Mouse (Mus musculus): ENCODE results near the gene Dcaf7. TPM values are rescaled to one million over a fixed set of nuclear protein-coding genes. Genes with fewer than 3 reads are reported as not detected.
"Not testable (repeated sequence)": the region's sequence is repeated elsewhere in the genome, so short reads cannot be mapped to it uniquely, and the experiment has no call there.

Dcaf7 gene
- total RNA-seq, 2 experiments from 2014 or later, result 134 to 142 TPM

- TF ChIP-seq CTCF (IDR thresholded peaks at IDR 0.05), result peak; percentile 47
- intact Hi-C loops (cut with DNase I), result no loop called here
- peak; percentile 93 to 95 for DNase-seq (ENCODE audit: extremely low spot score in 1 of 2, low spot score in 2 of 2)
- Histone ChIP-seq H3K4me3 (peak within 1 kb of the TSS; percentile 81), H3K27ac (peak within 1 kb of the TSS; percentile 90)
Measured at GRCm38 (mm10) chr11:106065923-106066571, 29.4 kb downstream of the Dcaf7 start, which contains the start of gene Taco1. Gene Taco1 (plus strand): TSS chr11:106066061.

GRCm38 (mm10) chr11:106066616-106067015, 29.9 kb downstream of the Dcaf7 start:
- intact Hi-C loops (cut with DNase I), result not testable (repeated sequence)
- peak; percentile 41 to 45 for DNase-seq (ENCODE audit: extremely low spot score in 1 of 2, low spot score in 2 of 2)
- Histone ChIP-seq H3K4me3 (peak overlapping the region; percentile 81), H3K27ac (peak overlapping the region; percentile 90; the same call in 1 of the 2 replicates)

- intact Hi-C loops (cut with DNase I), result no loop called here
- H3K4me3 ChIP-seq, result no peak overlapping the region
- H3K27ac ChIP-seq, result no peak overlapping the region
- TF ChIP-seq CTCF (IDR thresholded peaks at IDR 0.05), result no peak
- no peak for DNase-seq (ENCODE audit: extremely low spot score in 1 of 2, low spot score in 2 of 2)
Measured at GRCm38 (mm10) chr11:106073774-106074173, 37.1 kb downstream of the Dcaf7 start.

- DNase-seq (ENCODE audit: extremely low spot score in 1 of 2, low spot score in 2 of 2), result peak; percentile 29 to 55
- Histone ChIP-seq H3K4me3 (no peak overlapping the region), H3K27ac (no peak overlapping the region)
- peak; percentile 95 for TF ChIP-seq CTCF (IDR thresholded peaks at IDR 0.05)
- intact Hi-C loops (cut with DNase I), result loop anchor here (5.0 kb wide), 2 partner anchors 74 to 149 kb away; no protein-coding TSS in a partner anchor
Measured at GRCm38 (mm10) chr11:106076321-106076720, 39.6 kb downstream of the Dcaf7 start.

GRCm38 (mm10) chr11:106083708-106084701, 47.3 kb downstream of the Dcaf7 start, which contains the start of gene Map3k3:
Gene Map3k3 (plus strand): TSS chr11:106084613.
- peak; percentile 53 for TF ChIP-seq CTCF (IDR thresholded peaks at IDR 0.05)
- peak within 1 kb of the TSS; percentile 92 for H3K4me3 ChIP-seq
- intact Hi-C loops (cut with DNase I), result loop anchor here (2.0 kb wide), 1 partner anchor 77 kb away; the partner anchor contains the start of genes Gm10840 and Limd2
- peak; percentile 98 to 100 for DNase-seq (ENCODE audit: extremely low spot score in 1 of 2, low spot score in 2 of 2)
- peak within 1 kb of the TSS; percentile 95 for H3K27ac ChIP-seq

- H3K4me3 ChIP-seq, result peak overlapping the region; percentile 92
- intact Hi-C loops (cut with DNase I), result loop anchor here (2.0 kb wide), 1 partner anchor 76 kb away; the partner anchor contains the start of genes Gm10840 and Limd2
- H3K27ac ChIP-seq, result peak overlapping the region; percentile 95
- DNase-seq (ENCODE audit: extremely low spot score in 1 of 2, low spot score in 2 of 2), result peak; percentile 67 to 69
- no peak; the same call in 1 of the 2 replicates for TF ChIP-seq CTCF (IDR thresholded peaks at IDR 0.05)
Measured at GRCm38 (mm10) chr11:106084911-106085561, 48.4 kb downstream of the Dcaf7 start.

- H3K4me3 ChIP-seq, result no peak overlapping the region
- DNase-seq (ENCODE audit: extremely low spot score in 1 of 2, low spot score in 2 of 2), result no peak
- TF ChIP-seq CTCF (IDR thresholded peaks at IDR 0.05), result no peak
- H3K27ac ChIP-seq, result no peak overlapping the region
- intact Hi-C loops (cut with DNase I), result no loop called here
Measured at GRCm38 (mm10) chr11:106098223-106098622, 61.6 kb downstream of the Dcaf7 start.

- no peak overlapping the region for H3K27ac ChIP-seq
- DNase-seq (ENCODE audit: extremely low spot score in 1 of 2, low spot score in 2 of 2), result no peak
- no peak overlapping the region for H3K4me3 ChIP-seq
- intact Hi-C loops (cut with DNase I), result no loop called here
- TF ChIP-seq CTCF (IDR thresholded peaks at IDR 0.05), result no peak
Measured at GRCm38 (mm10) chr11:106102866-106103265, 66.2 kb downstream of the Dcaf7 start.

GRCm38 (mm10) chr11:106106047-106106587, 69.4 kb downstream of the Dcaf7 start:
- intact Hi-C loops (cut with DNase I), result no loop called here
- no peak for TF ChIP-seq CTCF (IDR thresholded peaks at IDR 0.05)
- H3K4me3 ChIP-seq, result no peak overlapping the region
- no peak overlapping the region; the same call in 1 of the 2 replicates for H3K27ac ChIP-seq
- no peak for DNase-seq (ENCODE audit: extremely low spot score in 1 of 2, low spot score in 2 of 2)

Other genes with a start within 250 kb of the Dcaf7 start
- gene Cyb561, start 83.5 kb upstream of the Dcaf7 start, total RNA-seq (2021), result 10 to 100 TPM; 87.9 to 92.8 TPM
- gene Ace, start 68.9 kb upstream of the Dcaf7 start, total RNA-seq (2021), result 10 to 100 TPM in 1 of 2 experiments, 1 to 10 TPM in 1; 9.1 to 13.0 TPM
- gene Ace3, start 42.2 kb upstream of the Dcaf7 start, total RNA-seq (2021), result not detected
- gene Kcnh6, start 28.7 kb upstream of the Dcaf7 start, total RNA-seq (2021), result 1 to 10 TPM; 2.3 to 2.4 TPM
- gene Taco1, start 29.2 kb downstream of the Dcaf7 start, total RNA-seq (2021), result 10 to 100 TPM; 18.0 to 20.2 TPM
- 10 to 100 TPM; 29.5 to 31.7 TPM for gene Map3k3, start 47.7 kb downstream of the Dcaf7 start, total RNA-seq (2021)
- gene Gm10840, start 124.0 kb downstream of the Dcaf7 start, total RNA-seq (2021), result not detected
- 10 to 100 TPM; 78.1 to 96.5 TPM for gene Limd2, start 124.0 kb downstream of the Dcaf7 start, total RNA-seq (2021)
- gene Strada, start 165.3 kb downstream of the Dcaf7 start, total RNA-seq (2021), result 10 to 100 TPM; 30.9 to 31.5 TPM
- 10 to 100 TPM; 83.2 to 84.8 TPM for gene Ccdc47, start 179.5 kb downstream of the Dcaf7 start, total RNA-seq (2021)
- gene Ddx42, start 180.1 kb downstream of the Dcaf7 start, total RNA-seq (2021), result 10 to 100 TPM; 63.4 to 68.7 TPM
- gene Ftsj3, start 219.2 kb downstream of the Dcaf7 start, total RNA-seq (2021), result 10 to 100 TPM; 30.1 to 31.1 TPM
- gene Psmc5, start 219.3 kb downstream of the Dcaf7 start, total RNA-seq (2021), result 100 to 1,000 TPM; 187 to 209 TPM
- 10 to 100 TPM; 16.5 to 18.8 TPM for gene Smarcd2, start 236.1 kb downstream of the Dcaf7 start, total RNA-seq (2021)
- gene Tcam1, start 239.8 kb downstream of the Dcaf7 start, total RNA-seq (2021), result not detected

All from left cerebral cortex, adult 2 months (tissue).